Mouse (Mus musculus) intestine, embryonic 15.5 days (tissue): ENCODE data around the gene Fam166a. TPM values are rescaled to one million over a fixed set of nuclear protein-coding genes. Genes with fewer than 3 reads are reported as not detected.

Experiments
- ATAC-seq: fragments of 200-750 bp; cut with Nextera tagmentation; 2 replicates; pipeline ENCODE4 v1.8.0; 2017; ENCODE audit warnings: moderate TSS enrichment, moderate library complexity
- H3K27ac ChIP-seq: fragments of 300-500 bp; sonication (generic); 2 replicates; pipeline ENCODE4 v1.5.1; 2015; ENCODE audit warnings: mild to moderate bottlenecking, inconsistent platforms
- H3K27me3 ChIP-seq: fragments of 300-500 bp; sonication (generic); replicated peaks from 2 replicates; pipeline ENCODE4 v1.6.1; 2015; ENCODE audit warnings: inconsistent platforms
- H3K36me3 ChIP-seq: fragments of 300-500 bp; sonication (generic); 2 replicates; pipeline ENCODE4 v1.6.1; 2015; ENCODE audit warnings: inconsistent platforms
- H3K4me1 ChIP-seq: fragments of 300-500 bp; sonication (generic); replicated peaks from 2 replicates; pipeline ENCODE4 v1.6.1; 2015; ENCODE audit warnings: inconsistent platforms
- H3K4me2 ChIP-seq: fragments of 300-500 bp; sonication (generic); replicated peaks from 2 replicates; pipeline ENCODE4 v1.6.1; 2015; ENCODE audit warnings: mild to moderate bottlenecking, inconsistent platforms
- H3K4me3 ChIP-seq: fragments of 300-500 bp; sonication (generic); replicated peaks from 2 replicates; pipeline ENCODE4 v1.5.1; 2015; ENCODE audit warnings: inconsistent platforms
- H3K9ac ChIP-seq: fragments of 300-500 bp; sonication (generic); 2 replicates; pipeline ENCODE4 v1.6.1; 2015; ENCODE audit warnings: inconsistent platforms
- H3K9me3 ChIP-seq: fragments of 300-500 bp; sonication (generic); 2 replicates; pipeline ENCODE4 v1.6.1; 2016; ENCODE audit warnings: inconsistent platforms
- WGBS: fragments of 180-500 bp; shearing (Covaris S2); methylation state at CpG from one replicate; pipeline ENCODE4 v1.1.7; 2015; 5-methylcytosine and 5-hydroxymethylcytosine counted together
- polyA plus RNA-seq: library from polyadenylated mRNA; unstranded; fragments of >200 nt; fragmentation: Nextera tagmentation; extraction: Ambion mirVana; gene quantifications from 2 replicates; pipeline ENCODE4 v1.2.1, GENCODE M21; 2015

The Fam166a gene
- polyA plus RNA-seq, 1 experiment from 2014 or later = not detected

- H3K4me1 ChIP-seq = peaks cover 29% of the 10 kb centered on the region
- H3K27ac ChIP-seq = no peak overlapping the region
- no peak overlapping the region for H3K9ac ChIP-seq
- WGBS = 71% methylated on average over 2 of the region's 2 CpGs
- no peaks in the 10 kb centered on the region for H3K36me3 ChIP-seq
- H3K4me3 ChIP-seq = no peak overlapping the region
- no peak for ATAC-seq
- H3K27me3 ChIP-seq = peaks cover 2% of the 10 kb centered on the region
- H3K4me2 ChIP-seq = no peak overlapping the region
- no peaks in the 10 kb centered on the region for H3K9me3 ChIP-seq
These were observed 40.3 kb downstream of the Fam166a start for GRCm38 (mm10) chr2:25258887-25259286.

GRCm38 (mm10) chr2:25261870-25262269, 43.3 kb downstream of the Fam166a start:
- no peak; the same call in 1 of the 2 replicates for ATAC-seq
- H3K4me3 ChIP-seq = peak overlapping the region; percentile 87
- 0 out of 2 replicates have a peak overlapping the region, but pooled peaks have one; percentile 60 for H3K27ac ChIP-seq
- peaks cover 37% of the 10 kb centered on the region for H3K4me1 ChIP-seq
- peak overlapping the region; percentile 81; the same call in 1 of the 2 replicates for H3K9ac ChIP-seq
- WGBS = 44% methylated on average over 12 of the region's 12 CpGs
- no peaks in the 10 kb centered on the region for H3K9me3 ChIP-seq
- no peaks in the 10 kb centered on the region for H3K36me3 ChIP-seq
- peak overlapping the region; percentile 97 for H3K4me2 ChIP-seq
- peaks cover 6% of the 10 kb centered on the region for H3K27me3 ChIP-seq

- ATAC-seq = peak; percentile 96
- Histone ChIP-seq H3K27me3 (peaks cover 6% of the 10 kb centered on the region), H3K9ac (peak within 1 kb of the TSS; percentile 81), H3K9me3 (no peaks in the 10 kb centered on the region), H3K36me3 (no peaks in the 10 kb centered on the region), H3K4me1 (peaks cover 39% of the 10 kb centered on the region), H3K27ac (peak within 1 kb of the TSS; percentile 60; the same call in 1 of the 2 replicates), H3K4me3 (peak within 1 kb of the TSS; percentile 87), H3K4me2 (peak within 1 kb of the TSS; percentile 97)
- WGBS = under 1% methylated on average over 39 of the region's 39 CpGs
These were observed 43.8 kb downstream of the Fam166a start, which contains the start of gene Tprn for GRCm38 (mm10) chr2:25262291-25262767. Gene Tprn (plus strand): TSS chr2:25262618.

- peaks cover 6% of the 10 kb centered on the region for H3K27me3 ChIP-seq
- peak overlapping the region; percentile 87 for H3K4me3 ChIP-seq
- no peaks in the 10 kb centered on the region for H3K36me3 ChIP-seq
- peak overlapping the region; percentile 58; the same call in 1 of the 2 replicates for H3K27ac ChIP-seq
- no peaks in the 10 kb centered on the region for H3K9me3 ChIP-seq
- WGBS = under 1% methylated on average over 82 of the region's 82 CpGs
- peak overlapping the region; percentile 97 for H3K4me2 ChIP-seq
- peak; percentile 16 for ATAC-seq
- H3K9ac ChIP-seq = peak overlapping the region; percentile 81
- peaks cover 39% of the 10 kb centered on the region for H3K4me1 ChIP-seq
These were observed 44.5 kb downstream of the Fam166a start for GRCm38 (mm10) chr2:25262795-25263622.

GRCm38 (mm10) chr2:25263623-25264285, 45.2 kb downstream of the Fam166a start:
- H3K4me3 ChIP-seq = peak overlapping the region; percentile 87
- H3K4me1 ChIP-seq = peaks cover 39% of the 10 kb centered on the region
- peak overlapping the region; percentile 97 for H3K4me2 ChIP-seq
- no peak for ATAC-seq
- peaks cover 6% of the 10 kb centered on the region for H3K27me3 ChIP-seq
- 0 out of 2 replicates have a peak, but pooled peaks cover 1% of the 10 kb centered on the region for H3K36me3 ChIP-seq
- WGBS = 22% methylated on average over 12 of the region's 12 CpGs
- H3K9me3 ChIP-seq = no peaks in the 10 kb centered on the region
- H3K27ac ChIP-seq = no peak overlapping the region
- peak overlapping the region; percentile 81 for H3K9ac ChIP-seq

GRCm38 (mm10) chr2:25264286-25264660, 45.7 kb downstream of the Fam166a start:
- Histone ChIP-seq H3K36me3 (peaks cover 5% of the 10 kb centered on the region; the same call in 1 of the 2 replicates), H3K4me1 (peaks cover 39% of the 10 kb centered on the region), H3K4me2 (peak overlapping the region; percentile 97), H3K27ac (peak overlapping the region; percentile 71; the same call in 1 of the 2 replicates), H3K27me3 (peaks cover 6% of the 10 kb centered on the region), H3K9ac (peak overlapping the region; percentile 81; the same call in 1 of the 2 replicates), H3K9me3 (no peaks in the 10 kb centered on the region), H3K4me3 (peak overlapping the region; percentile 87)
- no peak for ATAC-seq
- 68% methylated on average over 5 of the region's 5 CpGs for WGBS

- Histone ChIP-seq H3K27ac (peak overlapping the region; percentile 71; the same call in 1 of the 2 replicates), H3K36me3 (peaks cover 11% of the 10 kb centered on the region; the same call in 1 of the 2 replicates), H3K9me3 (no peaks in the 10 kb centered on the region), H3K4me1 (peaks cover 39% of the 10 kb centered on the region), H3K9ac (peak overlapping the region; percentile 81), H3K4me3 (peak overlapping the region; percentile 87), H3K27me3 (peaks cover 6% of the 10 kb centered on the region), H3K4me2 (peak overlapping the region; percentile 97)
- no peak for ATAC-seq
- WGBS = 75% methylated on average over 3 of the region's 3 CpGs
These were observed 46.3 kb downstream of the Fam166a start for GRCm38 (mm10) chr2:25264851-25265250.

GRCm38 (mm10) chr2:25265897-25266656, 47.5 kb downstream of the Fam166a start:
- Histone ChIP-seq H3K4me2 (peak overlapping the region; percentile 97), H3K4me1 (peaks cover 47% of the 10 kb centered on the region), H3K4me3 (peak overlapping the region; percentile 87), H3K36me3 (peaks cover 23% of the 10 kb centered on the region), H3K9me3 (no peaks in the 10 kb centered on the region), H3K9ac (peak overlapping the region; percentile 81), H3K27me3 (peaks cover 6% of the 10 kb centered on the region), H3K27ac (peak overlapping the region; percentile 77)
- peak; percentile 32 for ATAC-seq
- WGBS = 50% methylated on average over 6 of the region's 6 CpGs

GRCm38 (mm10) chr2:25266720-25267119, 48.2 kb downstream of the Fam166a start:
- Histone ChIP-seq H3K4me1 (peaks cover 53% of the 10 kb centered on the region), H3K27ac (peak overlapping the region; percentile 77), H3K4me2 (peak overlapping the region; percentile 97), H3K9me3 (no peaks in the 10 kb centered on the region), H3K9ac (0 out of 2 replicates have a peak overlapping the region, but pooled peaks have one; percentile 26), H3K27me3 (peaks cover 6% of the 10 kb centered on the region), H3K36me3 (peaks cover 24% of the 10 kb centered on the region), H3K4me3 (peak overlapping the region; percentile 87; the same call in 1 of the 2 replicates)
- WGBS = 39% methylated on average over 2 of the region's 2 CpGs
- no peak; the same call in 1 of the 2 replicates for ATAC-seq

GRCm38 (mm10) chr2:25267241-25267640, 48.7 kb downstream of the Fam166a start:
- Histone ChIP-seq H3K4me2 (peak overlapping the region; percentile 97), H3K4me1 (peaks cover 53% of the 10 kb centered on the region)

GRCm38 (mm10) chr2:25267746-25268309, 49.3 kb downstream of the Fam166a start:
- peaks cover 54% of the 10 kb centered on the region for H3K4me1 ChIP-seq
- H3K36me3 ChIP-seq = peaks cover 25% of the 10 kb centered on the region
- no peak overlapping the region for H3K4me3 ChIP-seq
- peaks cover 6% of the 10 kb centered on the region for H3K27me3 ChIP-seq
- no peak for ATAC-seq
- no peak overlapping the region for H3K9ac ChIP-seq
- H3K9me3 ChIP-seq = no peaks in the 10 kb centered on the region
- no peak overlapping the region for H3K27ac ChIP-seq
- 74% methylated on average over 4 of the region's 4 CpGs for WGBS
- no peak overlapping the region for H3K4me2 ChIP-seq

More at GRCm38 (mm10) chr2:25267241-25267640, 48.7 kb downstream of the Fam166a start:
- peak overlapping the region; percentile 77 for H3K27ac ChIP-seq
- no peak; the same call in 1 of the 2 replicates for ATAC-seq
- H3K4me3 ChIP-seq = no peak overlapping the region
- no peaks in the 10 kb centered on the region for H3K9me3 ChIP-seq
- H3K36me3 ChIP-seq = peaks cover 24% of the 10 kb centered on the region
- H3K27me3 ChIP-seq = peaks cover 6% of the 10 kb centered on the region
- H3K9ac ChIP-seq = 0 out of 2 replicates have a peak overlapping the region, but pooled peaks have one; percentile 0
